Mouse (Mus musculus): ENCODE measurements around the gene Gm37240. TPM values are rescaled to one million over a fixed set of nuclear protein-coding genes. Genes with fewer than 3 reads are reported as not detected.

Gene Gm37240
- polyA plus RNA-seq, 1 experiment from 2014 or later = 3.3 TPM

GRCm38 (mm10) chr3:85348021-85348420 lies 539.3 kb downstream of the Gm37240 start:
- peak overlapping the region; percentile 43 for H3K4me2 ChIP-seq (replicated peaks; ENCODE audit: low read depth)
- no peak for TF ChIP-seq CTCF (IDR thresholded peaks at IDR 0.05; ENCODE audit: low read depth)
- H3K4me3 ChIP-seq (ENCODE audit: low read depth, low read length) = no peak overlapping the region
- ATAC-seq = no peak
- no peaks in the 10 kb centered on the region for H3K27me3 ChIP-seq (replicated peaks; ENCODE audit: control insufficient read depth, insufficient read depth, low read length)
- no peaks in the 10 kb centered on the region for H3K36me3 ChIP-seq (ENCODE audit: control insufficient read depth, insufficient read depth)
- H3K4me1 ChIP-seq (replicated peaks; ENCODE audit: control insufficient read depth, insufficient read depth, low read length) = no peaks in the 10 kb centered on the region
- H3K9ac ChIP-seq (ENCODE audit: low read depth, low read length) = no peak overlapping the region
- 41% methylated on average over 6 of the region's 6 CpGs for WGBS
- H3K27ac ChIP-seq (ENCODE audit: low read depth, low read length) = no peak overlapping the region
- no peaks in the 10 kb centered on the region for H3K9me3 ChIP-seq (ENCODE audit: control insufficient read depth)

GRCm38 (mm10) chr3:85341103-85341860 lies 546.0 kb downstream of the Gm37240 start:
- Histone ChIP-seq H3K4me3 (ENCODE audit: low read depth, low read length) (no peak overlapping the region), H3K4me2 (replicated peaks; ENCODE audit: low read depth) (no peak overlapping the region), H3K4me1 (replicated peaks; ENCODE audit: control insufficient read depth, insufficient read depth, low read length) (no peaks in the 10 kb centered on the region), H3K36me3 (ENCODE audit: control insufficient read depth, insufficient read depth) (no peaks in the 10 kb centered on the region), H3K9me3 (ENCODE audit: control insufficient read depth) (no peaks in the 10 kb centered on the region), H3K9ac (ENCODE audit: low read depth, low read length) (no peak overlapping the region), H3K27ac (ENCODE audit: low read depth, low read length) (no peak overlapping the region), H3K27me3 (replicated peaks; ENCODE audit: control insufficient read depth, insufficient read depth, low read length) (no peaks in the 10 kb centered on the region)
- no peak for ATAC-seq
- TF ChIP-seq CTCF (IDR thresholded peaks at IDR 0.05; ENCODE audit: low read depth) = no peak
- WGBS = 70% methylated on average over 12 of the region's 12 CpGs

- H3K9me3 ChIP-seq (ENCODE audit: control insufficient read depth) = no peaks in the 10 kb centered on the region
- no peaks in the 10 kb centered on the region for H3K36me3 ChIP-seq (ENCODE audit: control insufficient read depth, insufficient read depth)
- no peak overlapping the region for H3K9ac ChIP-seq (ENCODE audit: low read depth, low read length)
- H3K4me3 ChIP-seq (ENCODE audit: low read depth, low read length) = no peak overlapping the region
- ATAC-seq = no peak
- no peaks in the 10 kb centered on the region for H3K27me3 ChIP-seq (replicated peaks; ENCODE audit: control insufficient read depth, insufficient read depth, low read length)
- H3K4me2 ChIP-seq (replicated peaks; ENCODE audit: low read depth) = no peak overlapping the region
- TF ChIP-seq CTCF (IDR thresholded peaks at IDR 0.05; ENCODE audit: low read depth) = no peak
- no peaks in the 10 kb centered on the region for H3K4me1 ChIP-seq (replicated peaks; ENCODE audit: control insufficient read depth, insufficient read depth, low read length)
- WGBS = 33% methylated on average over 3 of the region's 3 CpGs
- H3K27ac ChIP-seq (ENCODE audit: low read depth, low read length) = no peak overlapping the region
These were observed 546.8 kb downstream of the Gm37240 start for GRCm38 (mm10) chr3:85340491-85340890.

GRCm38 (mm10) chr3:85339926-85340325 lies 547.4 kb downstream of the Gm37240 start:
- 83% methylated on average over 2 of the region's 2 CpGs for WGBS
- H3K9ac ChIP-seq (ENCODE audit: low read depth, low read length) = no peak overlapping the region
- TF ChIP-seq CTCF (IDR thresholded peaks at IDR 0.05; ENCODE audit: low read depth) = no peak
- H3K27me3 ChIP-seq (replicated peaks; ENCODE audit: control insufficient read depth, insufficient read depth, low read length) = no peaks in the 10 kb centered on the region
- no peaks in the 10 kb centered on the region for H3K9me3 ChIP-seq (ENCODE audit: control insufficient read depth)
- H3K36me3 ChIP-seq (ENCODE audit: control insufficient read depth, insufficient read depth) = no peaks in the 10 kb centered on the region
- no peak for ATAC-seq
- no peak overlapping the region for H3K4me3 ChIP-seq (ENCODE audit: low read depth, low read length)
- H3K4me1 ChIP-seq (replicated peaks; ENCODE audit: control insufficient read depth, insufficient read depth, low read length) = no peaks in the 10 kb centered on the region
- no peak overlapping the region for H3K4me2 ChIP-seq (replicated peaks; ENCODE audit: low read depth)
- no peak overlapping the region for H3K27ac ChIP-seq (ENCODE audit: low read depth, low read length)

GRCm38 (mm10) chr3:85339269-85339820 lies 548.0 kb downstream of the Gm37240 start:
- no peak overlapping the region for H3K9ac ChIP-seq (ENCODE audit: low read depth, low read length)
- H3K27ac ChIP-seq (ENCODE audit: low read depth, low read length) = no peak overlapping the region
- TF ChIP-seq CTCF (IDR thresholded peaks at IDR 0.05; ENCODE audit: low read depth) = no peak
- H3K4me3 ChIP-seq (ENCODE audit: low read depth, low read length) = no peak overlapping the region
- no peaks in the 10 kb centered on the region for H3K4me1 ChIP-seq (replicated peaks; ENCODE audit: control insufficient read depth, insufficient read depth, low read length)
- WGBS = 78% methylated on average over 10 of the region's 10 CpGs
- no peaks in the 10 kb centered on the region for H3K9me3 ChIP-seq (ENCODE audit: control insufficient read depth)
- ATAC-seq = no peak
- no peaks in the 10 kb centered on the region for H3K36me3 ChIP-seq (ENCODE audit: control insufficient read depth, insufficient read depth)
- no peak overlapping the region for H3K4me2 ChIP-seq (replicated peaks; ENCODE audit: low read depth)
- H3K27me3 ChIP-seq (replicated peaks; ENCODE audit: control insufficient read depth, insufficient read depth, low read length) = no peaks in the 10 kb centered on the region

- no peaks in the 10 kb centered on the region for H3K9me3 ChIP-seq (ENCODE audit: control insufficient read depth)
- H3K36me3 ChIP-seq (ENCODE audit: control insufficient read depth, insufficient read depth) = no peaks in the 10 kb centered on the region
- H3K4me1 ChIP-seq (replicated peaks; ENCODE audit: control insufficient read depth, insufficient read depth, low read length) = no peaks in the 10 kb centered on the region
- no peak overlapping the region for H3K4me2 ChIP-seq (replicated peaks; ENCODE audit: low read depth)
- no peak for TF ChIP-seq CTCF (IDR thresholded peaks at IDR 0.05; ENCODE audit: low read depth)
- no peak overlapping the region for H3K4me3 ChIP-seq (ENCODE audit: low read depth, low read length)
- H3K27ac ChIP-seq (ENCODE audit: low read depth, low read length) = no peak overlapping the region
- no peak overlapping the region for H3K9ac ChIP-seq (ENCODE audit: low read depth, low read length)
- ATAC-seq = no peak
- no peaks in the 10 kb centered on the region for H3K27me3 ChIP-seq (replicated peaks; ENCODE audit: control insufficient read depth, insufficient read depth, low read length)
- 87% methylated on average over 3 of the region's 3 CpGs for WGBS
These were observed 548.6 kb downstream of the Gm37240 start for GRCm38 (mm10) chr3:85338755-85339095.

Measured in intestine, postnatal 0 days (tissue).